Mouse (Mus musculus) myocyte (in vitro differentiated cells): ENCODE results near the gene Ly75.

Experiments
- CEBPB ChIP-seq: IDR thresholded peaks from 2 replicates; pipeline ENCODE4 v1.6.1; 2011; ENCODE audit warnings: mild to moderate bottlenecking, moderate library complexity; ENCODE audit not compliant: poor library complexity, insufficient read depth, severe bottlenecking
- E2F4 ChIP-seq: IDR thresholded peaks from one replicate; pipeline ENCODE4 v1.6.1; 2011; ENCODE audit warnings: mild to moderate bottlenecking, control low read depth, moderate library complexity; ENCODE audit not compliant: insufficient read depth
- MAX ChIP-seq: IDR thresholded peaks from one replicate; pipeline ENCODE4 v1.6.1; 2011; ENCODE audit warnings: low read depth, mild to moderate bottlenecking, control low read depth
- MYOD1 ChIP-seq, 3 experiments: IDR thresholded peaks; one replicate each; pipeline ENCODE4 v1.6.1; 2011; ENCODE audit warnings: control low read depth in 2 of 3, low read depth in 2 of 3, mild to moderate bottlenecking in 2 of 3, moderate library complexity in 1 of 3; ENCODE audit not compliant: insufficient read length in 2 of 3, control insufficient read depth in 1 of 3
- POLR2A ChIP-seq: IDR thresholded peaks from one replicate; pipeline ENCODE4 v1.6.1; 2011; ENCODE audit warnings: low read depth, mild to moderate bottlenecking, control low read depth, moderate library complexity; ENCODE audit not compliant: insufficient read length
- POLR2AphosphoS2 ChIP-seq: IDR thresholded peaks from one replicate; pipeline ENCODE4 v1.6.1; 2011; ENCODE audit warnings: low read depth, control low read depth; ENCODE audit not compliant: insufficient read length
- REST ChIP-seq: IDR thresholded peaks from one replicate; pipeline ENCODE4 v1.6.1; 2011; ENCODE audit warnings: mild to moderate bottlenecking, control low read depth, moderate library complexity; ENCODE audit not compliant: insufficient read depth, insufficient read length
- SRF ChIP-seq: IDR thresholded peaks from one replicate; pipeline ENCODE4 v1.6.1; 2011; ENCODE audit warnings: low read depth; ENCODE audit not compliant: control insufficient read depth, insufficient read length
- TCF12 ChIP-seq: IDR thresholded peaks from one replicate; pipeline ENCODE4 v1.6.1; 2011; ENCODE audit warnings: mild to moderate bottlenecking, control low read depth; ENCODE audit not compliant: poor library complexity, insufficient read depth, severe bottlenecking
- TCF3 ChIP-seq: IDR thresholded peaks from one replicate; pipeline ENCODE4 v1.6.1; 2011; ENCODE audit warnings: low read depth, control low read depth; ENCODE audit not compliant: insufficient read length
- USF1 ChIP-seq: IDR thresholded peaks from one replicate; pipeline ENCODE4 v1.6.1; 2011; ENCODE audit warnings: low read depth, mild to moderate bottlenecking, control low read depth, moderate library complexity

- no peak for TF ChIP-seq POLR2A
- no peak for TF ChIP-seq MAX
- no peak for TF ChIP-seq TCF3
- TF ChIP-seq TCF12 = no peak
- TF ChIP-seq MYOD1 (IDR thresholded peaks at IDR 0.05; ENCODE audit: control insufficient read depth in 1 of 3, insufficient read length in 2 of 3, low read depth in 2 of 3) = no peak
- no peak for TF ChIP-seq CEBPB
- TF ChIP-seq E2F4 = no peak
- no peak for TF ChIP-seq USF1
- no peak for TF ChIP-seq REST
- no peak for TF ChIP-seq POLR2AphosphoS2
- TF ChIP-seq SRF = no peak
Measured at GRCm38 (mm10) chr2:60282625-60283024, 100.5 kb downstream of the Ly75 start.
